Mouse (Mus musculus): Measurements from ENCODE around the gene 4930550C14Rik. TPM values are rescaled to one million over a fixed set of nuclear protein-coding genes. Genes with fewer than 3 reads are reported as not detected.
A peak's percentile ranks its signal among the peaks of the same experiment; 100 is the strongest.

Gene 4930550C14Rik
- polyA plus RNA-seq, 1 experiment from 2014 or later, result 2.6 TPM

DNA sequence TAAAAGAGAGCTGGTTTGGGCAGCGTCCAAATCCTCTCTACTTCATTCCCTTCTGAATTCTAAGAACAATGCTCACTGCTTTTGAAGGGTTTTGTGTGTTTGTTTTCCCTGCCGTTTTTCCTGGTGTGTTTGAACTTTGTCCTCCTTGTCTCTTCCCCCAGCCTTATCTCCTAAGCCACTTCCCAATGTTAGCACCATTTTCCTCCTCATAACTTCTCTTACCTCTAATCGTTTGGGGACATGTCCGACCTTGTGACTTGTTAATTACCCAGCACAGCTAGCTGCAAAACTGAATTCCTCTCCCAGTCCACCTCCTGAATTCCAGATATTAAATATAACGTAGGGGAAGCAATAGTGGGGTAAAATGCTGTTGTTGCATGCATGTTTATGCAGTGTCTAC, 24.5 kb upstream of the 4930550C14Rik start:
- 24% methylated on average over 5 of the region's 5 CpGs for WGBS
- peaks cover 5% of the 10 kb centered on the region; the same call in 1 of the 2 replicates for H3K4me1 ChIP-seq (ENCODE audit: insufficient read depth, low read depth, low read length)
- no peak for TF ChIP-seq EP300 (IDR thresholded peaks at IDR 0.05)
- TF ChIP-seq CTCF (IDR thresholded peaks at IDR 0.05), result no peak
- H3K4me3 ChIP-seq (ENCODE audit: low read depth, low read length), result no peak overlapping the region
- no peaks in the 10 kb centered on the region for H3K9me3 ChIP-seq (ENCODE audit: low read length)
- no peaks in the 10 kb centered on the region for H3K27me3 ChIP-seq (replicated peaks; ENCODE audit: insufficient read depth, low read length)
- ATAC-seq (no peak), DNase-seq (ENCODE audit: low spot score) (no peak)
- H3K4me2 ChIP-seq (replicated peaks; ENCODE audit: low read depth, low read length), result no peak overlapping the region
- no peaks in the 10 kb centered on the region for H3K36me3 ChIP-seq (ENCODE audit: insufficient read depth, low read length)
- no peak overlapping the region for H3K9ac ChIP-seq (replicated peaks; ENCODE audit: low read depth)
- no peak overlapping the region for H3K27ac ChIP-seq (ENCODE audit: low read length)

GRCm38 (mm10) chr9:53378171-53378570, 24.0 kb upstream of the 4930550C14Rik start:
- ATAC-seq (no peak), DNase-seq (ENCODE audit: low spot score) (no peak)
- Histone ChIP-seq H3K9me3 (ENCODE audit: low read length) (no peaks in the 10 kb centered on the region), H3K27me3 (replicated peaks; ENCODE audit: insufficient read depth, low read length) (no peaks in the 10 kb centered on the region), H3K27ac (ENCODE audit: low read length) (no peak overlapping the region), H3K4me3 (ENCODE audit: low read depth, low read length) (no peak overlapping the region), H3K4me1 (ENCODE audit: insufficient read depth, low read depth, low read length) (peaks cover 7% of the 10 kb centered on the region; the same call in 1 of the 2 replicates), H3K4me2 (replicated peaks; ENCODE audit: low read depth, low read length) (no peak overlapping the region), H3K9ac (replicated peaks; ENCODE audit: low read depth) (no peak overlapping the region), H3K36me3 (ENCODE audit: insufficient read depth, low read length) (no peaks in the 10 kb centered on the region)
- WGBS, result 79% methylated on average over 3 of the region's 3 CpGs
- no peak for TF ChIP-seq CTCF (IDR thresholded peaks at IDR 0.05)
- TF ChIP-seq EP300 (IDR thresholded peaks at IDR 0.05), result no peak

- Histone ChIP-seq H3K4me1 (ENCODE audit: insufficient read depth, low read depth, low read length) (peaks cover 7% of the 10 kb centered on the region), H3K27me3 (replicated peaks; ENCODE audit: insufficient read depth, low read length) (no peaks in the 10 kb centered on the region), H3K36me3 (ENCODE audit: insufficient read depth, low read length) (no peaks in the 10 kb centered on the region), H3K9ac (replicated peaks; ENCODE audit: low read depth) (no peak overlapping the region), H3K27ac (ENCODE audit: low read length) (no peak overlapping the region), H3K4me3 (ENCODE audit: low read depth, low read length) (no peak overlapping the region), H3K9me3 (ENCODE audit: low read length) (no peaks in the 10 kb centered on the region), H3K4me2 (replicated peaks; ENCODE audit: low read depth, low read length) (no peak overlapping the region)
- ATAC-seq, result no peak
- 63% methylated on average over 2 of the region's 2 CpGs for WGBS
- no peak for TF ChIP-seq EP300 (IDR thresholded peaks at IDR 0.05)
- no peak for DNase-seq (ENCODE audit: low spot score)
These were observed 21.5 kb upstream of the 4930550C14Rik start for GRCm38 (mm10) chr9:53380595-53380994.

GRCm38 (mm10) chr9:53381113-53381615, 21.0 kb upstream of the 4930550C14Rik start:
- no peaks in the 10 kb centered on the region for H3K27me3 ChIP-seq (replicated peaks; ENCODE audit: insufficient read depth, low read length)
- no peak overlapping the region for H3K4me3 ChIP-seq (ENCODE audit: low read depth, low read length)
- DNase-seq (ENCODE audit: low spot score) (no peak), ATAC-seq (no peak)
- TF ChIP-seq CTCF (IDR thresholded peaks at IDR 0.05) (no peak), EP300 (IDR thresholded peaks at IDR 0.05) (no peak)
- no peaks in the 10 kb centered on the region for H3K36me3 ChIP-seq (ENCODE audit: insufficient read depth, low read length)
- WGBS, result 68% methylated on average over 3 of the region's 5 CpGs
- no peak overlapping the region for H3K9ac ChIP-seq (replicated peaks; ENCODE audit: low read depth)
- H3K27ac ChIP-seq (ENCODE audit: low read length), result no peak overlapping the region
- peaks cover 5% of the 10 kb centered on the region for H3K4me1 ChIP-seq (ENCODE audit: insufficient read depth, low read depth, low read length)
- no peak overlapping the region for H3K4me2 ChIP-seq (replicated peaks; ENCODE audit: low read depth, low read length)
- H3K9me3 ChIP-seq (ENCODE audit: low read length), result no peaks in the 10 kb centered on the region

- Histone ChIP-seq H3K4me3 (ENCODE audit: low read depth, low read length) (peak within 1 kb of the TSS; percentile 82), H3K9me3 (ENCODE audit: low read length) (no peaks in the 10 kb centered on the region), H3K4me2 (replicated peaks; ENCODE audit: low read depth, low read length) (peak within 1 kb of the TSS; percentile 89), H3K36me3 (ENCODE audit: insufficient read depth, low read length) (no peaks in the 10 kb centered on the region), H3K27ac (ENCODE audit: low read length) (peak within 1 kb of the TSS; percentile 98), H3K9ac (replicated peaks; ENCODE audit: low read depth) (peak within 1 kb of the TSS; percentile 89), H3K27me3 (replicated peaks; ENCODE audit: insufficient read depth, low read length) (no peaks in the 10 kb centered on the region), H3K4me1 (ENCODE audit: insufficient read depth, low read depth, low read length) (peaks cover 5% of the 10 kb centered on the region)
- TF ChIP-seq EP300 (IDR thresholded peaks at IDR 0.05), result peak; percentile 62
- TF ChIP-seq CTCF (IDR thresholded peaks at IDR 0.05), result peak; percentile 58
- ATAC-seq, result peak; percentile 92
- 0% methylated on average over 57 of the region's 75 CpGs for WGBS
- peak; percentile 98 for DNase-seq (ENCODE audit: low spot score)
These were observed 17.9 kb upstream of the 4930550C14Rik start, which contains the start of gene Kdelc2 for GRCm38 (mm10) chr9:53383951-53384866. Gene Kdelc2, plus strand, starts transcription at chr9:53384025.

DNA sequence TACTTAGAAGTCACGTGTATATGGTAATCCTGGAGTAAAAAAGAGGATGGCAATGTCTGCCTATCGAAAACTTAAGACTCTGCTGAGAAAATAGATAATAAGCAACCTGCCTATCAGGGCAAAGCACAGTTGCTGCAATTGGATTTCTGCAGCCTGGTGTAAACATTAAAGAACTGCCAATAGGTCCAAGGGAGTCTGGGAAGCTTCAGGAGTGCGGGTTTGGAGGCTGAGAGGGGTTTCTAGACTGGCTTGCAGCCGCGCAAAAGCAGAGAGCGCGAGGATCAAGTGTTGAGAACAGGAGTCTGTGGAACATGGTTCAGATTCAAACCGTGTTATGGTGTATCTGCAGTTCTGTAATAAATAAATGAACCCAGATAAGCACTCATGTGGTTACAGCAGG, 17.3 kb upstream of the 4930550C14Rik start:
- ATAC-seq, result peak; percentile 3
- TF ChIP-seq EP300 (IDR thresholded peaks at IDR 0.05), result no peak
- no peak for TF ChIP-seq CTCF (IDR thresholded peaks at IDR 0.05)
- Histone ChIP-seq H3K4me2 (replicated peaks; ENCODE audit: low read depth, low read length) (peak overlapping the region; percentile 89), H3K27me3 (replicated peaks; ENCODE audit: insufficient read depth, low read length) (no peaks in the 10 kb centered on the region), H3K9me3 (ENCODE audit: low read length) (no peaks in the 10 kb centered on the region), H3K36me3 (ENCODE audit: insufficient read depth, low read length) (no peaks in the 10 kb centered on the region), H3K27ac (ENCODE audit: low read length) (peak overlapping the region; percentile 98), H3K4me3 (ENCODE audit: low read depth, low read length) (peak overlapping the region; percentile 82), H3K9ac (replicated peaks; ENCODE audit: low read depth) (peak overlapping the region; percentile 89; the same call in 1 of the 2 replicates), H3K4me1 (ENCODE audit: insufficient read depth, low read depth, low read length) (peaks cover 5% of the 10 kb centered on the region)
- no peak for DNase-seq (ENCODE audit: low spot score)
- WGBS, result 5% methylated on average over 8 of the region's 8 CpGs
